Mouse (Mus musculus): ENCODE data around the gene Slfn2. TPM values are rescaled to one million over a fixed set of nuclear protein-coding genes. Genes with fewer than 3 reads are reported as not detected.

Slfn2 gene
- polyA plus RNA-seq, 1 experiment from 2014 or later, result 2.3 TPM

DNA sequence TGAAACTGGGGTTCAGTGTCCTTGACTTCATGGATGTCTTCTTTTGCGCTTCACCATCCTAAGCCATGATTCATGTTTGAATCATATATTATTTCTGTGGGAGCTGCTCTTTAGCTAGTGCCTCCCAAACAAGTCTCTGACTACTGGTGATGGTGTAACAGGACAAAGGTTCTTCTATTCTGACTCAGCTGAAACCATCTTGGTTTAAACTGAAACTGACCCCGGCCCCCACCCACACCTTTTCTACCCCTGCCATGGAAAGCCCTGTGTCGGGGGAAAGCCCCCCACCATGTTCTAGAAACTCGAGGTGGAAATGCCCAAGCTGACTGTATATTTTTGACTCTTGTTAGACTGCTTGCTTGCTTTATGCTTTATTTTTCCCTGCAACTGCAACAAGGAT lies 21.0 kb upstream of the Slfn2 start:
- DNase-seq (ENCODE audit: low spot score, missing footprints), result no peak
- Histone ChIP-seq H3K27me3 (ENCODE audit: control insufficient read depth, insufficient read depth, low read length) (peaks cover 4% of the 10 kb centered on the region; the same call in 1 of the 2 replicates), H3K36me3 (ENCODE audit: control insufficient read depth, insufficient read depth, low read length) (no peaks in the 10 kb centered on the region), H3K4me1 (ENCODE audit: control insufficient read depth, insufficient read depth, low read length) (no peaks in the 10 kb centered on the region), H3K9me3 (ENCODE audit: control insufficient read depth, low read length) (no peaks in the 10 kb centered on the region), H3K4me2 (no peak overlapping the region), H3K4me3 (ENCODE audit: low read depth, low read length) (no peak overlapping the region), H3K9ac (ENCODE audit: low read length) (no peak overlapping the region), H3K27ac (ENCODE audit: low read depth, low read length) (no peak overlapping the region)
- WGBS, result 85% methylated on average over 4 of the region's 4 CpGs
- no peak for ATAC-seq (ENCODE audit: low FRiP score)

DNA sequence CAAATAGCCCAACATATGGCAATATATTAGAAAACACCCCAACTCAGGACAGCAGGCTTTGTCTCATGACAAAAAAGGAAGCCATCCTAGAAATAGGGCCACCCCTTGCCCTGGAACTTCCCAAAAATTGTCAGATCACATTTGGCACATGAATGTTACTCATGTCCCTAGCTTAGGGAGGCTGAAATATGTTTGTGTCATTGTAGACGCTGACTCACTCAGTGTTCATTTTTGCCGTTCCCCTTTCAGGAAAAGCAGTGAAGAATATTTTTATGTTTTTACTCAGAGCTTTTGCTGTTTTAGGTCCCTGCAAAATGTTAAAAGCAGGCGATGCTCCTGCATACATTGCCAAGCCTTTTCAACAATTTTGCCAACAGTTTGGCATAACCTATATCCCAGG lies 19.3 kb upstream of the Slfn2 start:
- WGBS, result 83% methylated on average over 3 of the region's 3 CpGs
- ATAC-seq (ENCODE audit: low FRiP score), result no peak

DNA sequence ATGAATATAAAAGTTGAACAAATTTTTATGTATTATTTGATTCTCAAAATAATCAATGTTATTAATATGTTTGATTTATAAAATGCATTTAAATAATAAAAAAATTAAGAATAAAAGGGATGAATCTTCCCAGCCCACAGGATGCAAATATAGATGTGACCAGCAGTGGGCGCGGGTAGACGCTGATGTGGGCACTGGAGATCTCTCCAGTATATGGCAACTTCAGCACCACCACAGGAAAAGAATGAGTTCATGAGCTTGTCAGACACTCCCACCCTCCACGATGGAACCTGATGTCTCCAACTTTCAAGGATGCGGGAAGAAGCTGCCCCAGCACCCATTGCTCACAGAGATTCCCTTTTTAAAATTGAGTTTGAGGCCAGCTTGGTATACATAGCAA lies 7.0 kb upstream of the Slfn2 start:
- WGBS, result 6% methylated on average over 5 of the region's 5 CpGs
- H3K9ac ChIP-seq (ENCODE audit: low read length), result no peak overlapping the region
- no peaks in the 10 kb centered on the region for H3K36me3 ChIP-seq (ENCODE audit: control insufficient read depth, insufficient read depth, low read length)
- no peaks in the 10 kb centered on the region for H3K9me3 ChIP-seq (ENCODE audit: control insufficient read depth, low read length)
- no peak overlapping the region for H3K27ac ChIP-seq (ENCODE audit: low read depth, low read length)
- H3K4me3 ChIP-seq (ENCODE audit: low read depth, low read length), result no peak overlapping the region
- no peaks in the 10 kb centered on the region for H3K27me3 ChIP-seq (ENCODE audit: control insufficient read depth, insufficient read depth, low read length)
- no peak for ATAC-seq (ENCODE audit: low FRiP score)
- DNase-seq (ENCODE audit: low spot score, missing footprints), result peak; percentile 92
- no peaks in the 10 kb centered on the region for H3K4me1 ChIP-seq (ENCODE audit: control insufficient read depth, insufficient read depth, low read length)
- H3K4me2 ChIP-seq, result no peak overlapping the region

More for the DNA sequence above, 19.3 kb upstream of the Slfn2 start:
- DNase-seq (ENCODE audit: low spot score, missing footprints), result no peak
- Histone ChIP-seq H3K9me3 (ENCODE audit: control insufficient read depth, low read length) (no peaks in the 10 kb centered on the region), H3K4me2 (no peak overlapping the region), H3K4me3 (ENCODE audit: low read depth, low read length) (no peak overlapping the region), H3K4me1 (ENCODE audit: control insufficient read depth, insufficient read depth, low read length) (no peaks in the 10 kb centered on the region), H3K27me3 (ENCODE audit: control insufficient read depth, insufficient read depth, low read length) (no peaks in the 10 kb centered on the region), H3K27ac (ENCODE audit: low read depth, low read length) (no peak overlapping the region), H3K9ac (ENCODE audit: low read length) (no peak overlapping the region), H3K36me3 (ENCODE audit: control insufficient read depth, insufficient read depth, low read length) (no peaks in the 10 kb centered on the region)

DNA sequence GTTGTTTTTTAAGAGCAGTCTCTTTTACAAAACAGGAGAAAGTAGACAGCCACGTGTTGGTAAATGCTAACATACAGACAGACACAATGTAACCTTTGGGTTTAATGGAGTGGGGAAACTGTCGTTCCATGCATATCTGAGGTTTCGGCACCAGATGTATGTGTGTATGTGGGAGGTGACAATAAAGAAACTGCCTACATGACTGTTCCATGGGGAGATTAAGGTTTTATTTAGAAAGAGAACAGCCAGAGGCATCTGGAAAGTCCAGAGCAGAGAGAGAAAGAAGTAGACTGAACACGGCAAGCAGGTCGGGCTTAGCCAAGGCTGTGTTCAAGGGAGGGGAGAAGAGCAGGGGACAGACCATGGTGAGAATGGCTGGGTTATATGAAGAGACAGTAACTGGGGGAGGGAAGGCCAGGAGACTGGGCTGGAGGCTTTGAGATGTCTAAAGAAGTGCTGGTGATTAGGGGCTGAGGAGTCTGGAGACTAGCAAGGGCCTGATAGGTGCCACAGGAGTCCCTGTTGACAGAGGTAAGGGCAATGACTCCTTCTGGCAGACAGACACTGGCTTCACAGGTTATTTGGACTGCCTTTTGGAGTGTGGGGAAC lies 4.4 kb upstream of the Slfn2 start:
- 85% methylated on average over 5 of the region's 5 CpGs for WGBS
- Histone ChIP-seq H3K9me3 (ENCODE audit: control insufficient read depth, low read length) (no peaks in the 10 kb centered on the region), H3K4me3 (ENCODE audit: low read depth, low read length) (no peak overlapping the region), H3K9ac (ENCODE audit: low read length) (no peak overlapping the region), H3K4me1 (ENCODE audit: control insufficient read depth, insufficient read depth, low read length) (no peaks in the 10 kb centered on the region), H3K27me3 (ENCODE audit: control insufficient read depth, insufficient read depth, low read length) (no peaks in the 10 kb centered on the region), H3K36me3 (ENCODE audit: control insufficient read depth, insufficient read depth, low read length) (no peaks in the 10 kb centered on the region), H3K4me2 (no peak overlapping the region), H3K27ac (ENCODE audit: low read depth, low read length) (no peak overlapping the region)
- DNase-seq (ENCODE audit: low spot score, missing footprints) (no peak), ATAC-seq (ENCODE audit: low FRiP score) (no peak)

DNA sequence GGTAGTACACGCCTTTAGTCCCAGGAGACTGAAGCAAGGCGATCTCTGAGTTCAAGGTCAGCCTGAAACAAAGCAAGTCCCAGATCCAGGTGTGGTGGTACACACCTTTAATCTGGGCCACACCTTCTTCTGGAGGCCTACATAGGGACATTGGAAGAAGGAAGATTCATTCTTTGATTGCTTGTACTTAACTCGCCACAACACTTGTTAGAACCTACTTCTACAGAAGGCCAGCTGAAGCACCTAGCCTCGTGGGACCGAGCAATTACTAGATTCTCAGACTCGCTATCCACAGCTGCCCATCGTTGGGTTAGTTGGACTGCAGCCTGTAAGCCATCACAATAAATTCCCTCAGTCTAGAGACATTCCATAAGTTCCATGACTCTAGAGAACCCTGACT lies 3.1 kb upstream of the Slfn2 start:
- ATAC-seq (ENCODE audit: low FRiP score), result no peak
- WGBS, result 90% methylated on average over 7 of the region's 7 CpGs

DNA sequence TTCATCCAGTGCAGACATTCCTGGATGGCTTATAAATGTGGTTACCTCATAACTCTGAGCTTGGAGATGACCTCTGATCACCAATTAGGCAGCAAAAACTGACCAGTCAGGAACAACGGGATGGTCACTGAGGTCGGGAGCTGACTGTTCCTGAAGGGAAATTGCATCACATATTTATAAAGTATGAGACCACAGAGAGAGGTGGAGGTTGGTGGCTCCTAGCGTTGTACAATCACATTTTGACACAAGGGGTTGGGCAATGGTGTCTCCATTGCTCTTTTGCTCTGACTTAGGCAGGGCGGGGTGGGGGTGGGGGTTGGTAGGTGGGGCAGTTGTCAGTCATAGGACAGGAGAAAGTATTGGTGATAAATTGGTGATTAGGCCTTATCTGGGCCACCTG lies 1.8 kb upstream of the Slfn2 start:
- ATAC-seq (ENCODE audit: low FRiP score) (no peak), DNase-seq (ENCODE audit: low spot score, missing footprints) (no peak)
- Histone ChIP-seq H3K9ac (ENCODE audit: low read length) (no peak overlapping the region), H3K4me1 (ENCODE audit: control insufficient read depth, insufficient read depth, low read length) (no peaks in the 10 kb centered on the region), H3K4me3 (ENCODE audit: low read depth, low read length) (no peak overlapping the region), H3K36me3 (ENCODE audit: control insufficient read depth, insufficient read depth, low read length) (no peaks in the 10 kb centered on the region), H3K27ac (ENCODE audit: low read depth, low read length) (no peak overlapping the region), H3K9me3 (ENCODE audit: control insufficient read depth, low read length) (no peaks in the 10 kb centered on the region), H3K27me3 (ENCODE audit: control insufficient read depth, insufficient read depth, low read length) (no peaks in the 10 kb centered on the region), H3K4me2 (no peak overlapping the region)
- WGBS, result 85% methylated on average over 4 of the region's 4 CpGs

More for the DNA sequence above, 3.1 kb upstream of the Slfn2 start:
- no peak overlapping the region for H3K4me2 ChIP-seq
- H3K36me3 ChIP-seq (ENCODE audit: control insufficient read depth, insufficient read depth, low read length), result no peaks in the 10 kb centered on the region
- H3K4me1 ChIP-seq (ENCODE audit: control insufficient read depth, insufficient read depth, low read length), result no peaks in the 10 kb centered on the region
- H3K27me3 ChIP-seq (ENCODE audit: control insufficient read depth, insufficient read depth, low read length), result no peaks in the 10 kb centered on the region
- no peak for DNase-seq (ENCODE audit: low spot score, missing footprints)
- H3K27ac ChIP-seq (ENCODE audit: low read depth, low read length), result no peak overlapping the region
- no peak overlapping the region for H3K9ac ChIP-seq (ENCODE audit: low read length)
- no peak overlapping the region for H3K4me3 ChIP-seq (ENCODE audit: low read depth, low read length)
- no peaks in the 10 kb centered on the region for H3K9me3 ChIP-seq (ENCODE audit: control insufficient read depth, low read length)

DNA sequence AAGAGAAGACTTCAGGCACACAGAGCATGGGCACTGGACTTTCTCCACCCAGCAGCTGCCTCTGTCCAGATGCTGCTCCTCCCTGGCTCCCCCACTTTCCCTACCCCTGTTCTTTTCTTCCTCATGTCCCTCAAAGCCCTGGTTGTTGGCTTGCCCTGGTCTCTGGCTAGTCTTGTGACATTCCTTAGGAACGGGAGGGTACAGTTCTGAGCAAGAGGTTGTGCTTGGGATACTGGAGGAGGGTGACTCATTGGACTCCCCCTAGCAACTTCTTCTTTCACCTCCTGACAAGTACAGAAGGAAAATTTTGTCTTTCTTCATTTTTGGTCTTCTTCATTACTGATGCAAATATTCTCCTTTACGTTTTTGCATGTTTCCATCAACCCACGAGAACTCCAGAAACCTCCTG lies 967 bp upstream of the Slfn2 start:
- no peak for ATAC-seq (ENCODE audit: low FRiP score)
- no peaks in the 10 kb centered on the region for H3K36me3 ChIP-seq (ENCODE audit: control insufficient read depth, insufficient read depth, low read length)
- H3K4me3 ChIP-seq (ENCODE audit: low read depth, low read length), result no peak overlapping the region
- no peaks in the 10 kb centered on the region for H3K9me3 ChIP-seq (ENCODE audit: control insufficient read depth, low read length)
- no peak for DNase-seq (ENCODE audit: low spot score, missing footprints)
- H3K9ac ChIP-seq (ENCODE audit: low read length), result no peak overlapping the region
- H3K27ac ChIP-seq (ENCODE audit: low read depth, low read length), result no peak overlapping the region
- H3K27me3 ChIP-seq (ENCODE audit: control insufficient read depth, insufficient read depth, low read length), result no peaks in the 10 kb centered on the region
- 76% methylated on average over 3 of the region's 3 CpGs for WGBS
- no peak overlapping the region for H3K4me2 ChIP-seq
- no peaks in the 10 kb centered on the region for H3K4me1 ChIP-seq (ENCODE audit: control insufficient read depth, insufficient read depth, low read length)

DNA sequence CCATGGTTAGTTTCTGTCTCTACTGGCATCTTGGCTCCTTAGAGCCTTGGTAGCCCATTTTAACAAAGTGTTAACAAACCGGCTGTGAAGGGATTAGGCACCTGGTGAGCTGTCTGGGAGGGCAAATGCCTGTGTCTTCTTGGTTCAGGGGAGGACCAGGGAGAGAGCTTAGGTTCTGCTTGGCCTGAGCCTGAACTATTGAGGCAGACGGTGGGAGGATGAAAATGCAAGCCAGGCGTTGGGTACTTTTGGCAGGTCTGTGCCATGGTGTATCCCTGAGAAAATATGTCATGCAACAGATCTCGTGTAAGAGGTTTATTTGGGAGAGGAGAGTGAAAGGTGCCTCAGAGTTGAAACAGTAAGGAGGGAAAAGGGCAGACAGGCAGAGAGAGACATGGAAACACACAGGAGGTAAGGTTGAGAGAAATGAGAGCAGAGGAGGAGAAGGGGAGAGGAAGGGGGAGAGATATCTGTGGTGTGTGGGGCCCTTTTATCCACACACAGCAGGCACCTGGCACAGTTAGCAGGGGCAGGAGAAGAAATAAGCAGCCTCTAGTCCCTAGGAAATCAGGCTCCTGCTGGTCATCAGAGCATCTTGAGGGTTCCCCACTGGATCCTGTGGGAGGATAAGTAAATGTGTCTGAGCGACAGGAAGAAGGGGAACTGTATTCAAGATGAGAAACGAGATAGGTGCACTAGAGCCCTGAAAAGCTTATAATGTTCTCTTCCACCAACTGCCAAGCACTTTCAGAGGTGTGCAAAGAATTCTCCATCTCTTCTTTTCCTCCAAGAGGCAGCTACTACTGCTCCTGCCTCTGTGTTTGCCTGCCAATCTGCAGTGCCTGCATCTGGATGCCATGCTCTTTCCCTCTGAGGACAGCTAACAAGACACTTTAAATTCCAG lies 781 bp downstream of the Slfn2 start:
- H3K4me1 ChIP-seq (ENCODE audit: control insufficient read depth, insufficient read depth, low read length), result no peaks in the 10 kb centered on the region
- 14% methylated on average over 6 of the region's 6 CpGs for WGBS
- H3K27ac ChIP-seq (ENCODE audit: low read depth, low read length), result no peak overlapping the region
- DNase-seq (ENCODE audit: low spot score, missing footprints), result no peak
- H3K9me3 ChIP-seq (ENCODE audit: control insufficient read depth, low read length), result no peaks in the 10 kb centered on the region
- no peak overlapping the region for H3K4me3 ChIP-seq (ENCODE audit: low read depth, low read length)
- H3K36me3 ChIP-seq (ENCODE audit: control insufficient read depth, insufficient read depth, low read length), result no peaks in the 10 kb centered on the region
- no peaks in the 10 kb centered on the region for H3K27me3 ChIP-seq (ENCODE audit: control insufficient read depth, insufficient read depth, low read length)
- H3K4me2 ChIP-seq, result no peak overlapping the region
- no peak overlapping the region for H3K9ac ChIP-seq (ENCODE audit: low read length)
- ATAC-seq (ENCODE audit: low FRiP score), result no peak

Data from midbrain, embryonic 11.5 days (tissue).